Mouse (Mus musculus) MEL (cell line): ENCODE data around the gene Gja5. TPM values are rescaled to one million over a fixed set of nuclear protein-coding genes. Genes with fewer than 3 reads are reported as not detected.

ENCODE experiments used
- DNase-seq: peaks from one replicate; pipeline ENCODE4 v3.0.0; 2011; ENCODE audit warnings: low read depth, low spot score
- H3K27ac ChIP-seq: 2 replicates; pipeline ENCODE4 v1.5.1; 2012; ENCODE audit warnings: low read depth, mild to moderate bottlenecking, control low read depth, low read length, moderate library complexity; ENCODE audit not compliant: control insufficient read depth
- H3K27me3 ChIP-seq, 2 experiments: fragments of 150-350 bp in 1 of 2; sonication (generic) in 1 of 2; 2 replicates each; pipeline ENCODE4 v1.6.1; 2012; ENCODE audit warnings: low read length in 2 of 2, mild to moderate bottlenecking in 2 of 2, improper control_type of control experiment in 1 of 2, moderate library complexity in 1 of 2; ENCODE audit not compliant: insufficient read depth in 2 of 2, control insufficient read depth in 1 of 2
- H3K36me3 ChIP-seq, 2 experiments: 2 replicates each; pipeline ENCODE4 v1.6.1; 2012 to 2014; ENCODE audit warnings: low read length in 2 of 2, improper control_type of control experiment in 1 of 2, inconsistent platforms in 1 of 2, mild to moderate bottlenecking in 1 of 2; ENCODE audit not compliant: insufficient read depth in 2 of 2, control insufficient read depth in 1 of 2
- H3K4me1 ChIP-seq, 2 experiments: fragments of 150-350 bp in 1 of 2; sonication (generic) in 1 of 2; 2 replicates each; pipeline ENCODE4 v1.6.1; 2012; ENCODE audit warnings: low read length in 2 of 2, improper control_type of control experiment in 1 of 2, mild to moderate bottlenecking in 1 of 2; ENCODE audit not compliant: insufficient read depth in 2 of 2, control insufficient read depth in 1 of 2
- H3K4me3 ChIP-seq, 2 experiments: fragments of 150-350 bp in 1 of 2; sonication (generic) in 1 of 2; 2 replicates each; pipeline ENCODE4 v1.5.1; 2012; ENCODE audit warnings: low read depth in 2 of 2, low read length in 2 of 2, mild to moderate bottlenecking in 2 of 2, moderate library complexity in 2 of 2, control low read depth in 1 of 2, improper control_type of control experiment in 1 of 2; ENCODE audit not compliant: control insufficient read depth in 1 of 2, insufficient read depth in 1 of 2
- H3K79me2 ChIP-seq: 2 replicates; pipeline ENCODE4 v1.6.1; 2012; ENCODE audit warnings: mild to moderate bottlenecking, low read length, moderate library complexity; ENCODE audit not compliant: control insufficient read depth, poor library complexity, insufficient read depth
- H3K9ac ChIP-seq: 2 replicates; pipeline ENCODE4 v1.6.1; 2012; ENCODE audit warnings: low read depth, mild to moderate bottlenecking, control low read depth, low read length, moderate library complexity; ENCODE audit not compliant: control insufficient read depth, poor library complexity, severe bottlenecking
- H3K9me3 ChIP-seq: fragments of 150-350 bp; sonication (generic); replicated peaks from 2 replicates; pipeline ENCODE4 v1.6.1; 2012; ENCODE audit warnings: mild to moderate bottlenecking, low read length, improper control_type of control experiment, moderate library complexity; ENCODE audit not compliant: insufficient read depth
- BHLHE40 ChIP-seq: IDR thresholded peaks from 2 replicates; pipeline ENCODE4 v1.6.1; 2012; ENCODE audit warnings: low read depth, mild to moderate bottlenecking, inconsistent platforms, low read length, improper control_type of control experiment, borderline replicate concordance
- CTCF ChIP-seq, 3 experiments: IDR thresholded peaks in 2 of 3; conservative IDR thresholded peaks in 1 of 3; 2 replicates each; pipeline ENCODE4 v1.5.1; 2011 to 2012; ENCODE audit warnings: low read length in 3 of 3, low read depth in 2 of 3, mild to moderate bottlenecking in 2 of 3, improper control_type of control experiment in 1 of 3, inconsistent platforms in 1 of 3, mixed read lengths in 1 of 3, moderate library complexity in 1 of 3; ENCODE audit not compliant: control insufficient read depth in 1 of 3, insufficient read depth in 1 of 3, poor library complexity in 1 of 3, severe bottlenecking in 1 of 3
- ELF1 ChIP-seq: IDR thresholded peaks from 2 replicates; pipeline ENCODE4 v1.6.1; 2014; ENCODE audit warnings: low read depth, mild to moderate bottlenecking, inconsistent platforms, low read length, improper control_type of control experiment, moderate library complexity
- EP300 ChIP-seq, 2 experiments: IDR thresholded peaks; 2 replicates each; pipeline ENCODE4 v1.6.1; 2011; ENCODE audit warnings: improper control_type of control experiment in 2 of 2, low read length in 2 of 2, low read depth in 1 of 2, mild to moderate bottlenecking in 1 of 2
- GABPA ChIP-seq: IDR thresholded peaks from 2 replicates; pipeline ENCODE4 v1.6.1; 2012; ENCODE audit warnings: low read depth, mild to moderate bottlenecking, inconsistent platforms, low read length, improper control_type of control experiment, moderate library complexity
- GATA1 ChIP-seq: IDR thresholded peaks from 2 replicates; pipeline ENCODE4 v1.6.1; 2011; ENCODE audit warnings: low read depth, low read length, improper control_type of control experiment
- HCFC1 ChIP-seq: IDR thresholded peaks from 2 replicates; pipeline ENCODE4 v1.6.1; 2012; ENCODE audit warnings: low read depth, mild to moderate bottlenecking, inconsistent platforms, low read length, improper control_type of control experiment, moderate library complexity
- JUND ChIP-seq: IDR thresholded peaks from 2 replicates; pipeline ENCODE4 v1.6.1; 2011; ENCODE audit warnings: low read depth, mild to moderate bottlenecking, improper control_type of control experiment, low read length
- KAT2A ChIP-seq: conservative IDR thresholded peaks from 2 replicates; pipeline ENCODE4 v1.6.1; 2012; ENCODE audit warnings: low read depth, low read length, improper control_type of control experiment, inconsistent platforms
- MAFK ChIP-seq: IDR thresholded peaks from 2 replicates; pipeline ENCODE4 v1.6.1; 2011; ENCODE audit warnings: low read depth, mild to moderate bottlenecking, low read length, improper control_type of control experiment, borderline replicate concordance
- MAZ ChIP-seq: IDR thresholded peaks from 2 replicates; pipeline ENCODE4 v1.6.1; 2012; ENCODE audit warnings: low read depth, mild to moderate bottlenecking, inconsistent platforms, low read length, improper control_type of control experiment
- MXI1 ChIP-seq: IDR thresholded peaks from 2 replicates; pipeline ENCODE4 v1.6.1; 2011; ENCODE audit warnings: mild to moderate bottlenecking, low read depth, low read length, improper control_type of control experiment
- MYB ChIP-seq: IDR thresholded peaks from 2 replicates; pipeline ENCODE4 v1.6.1; 2011; ENCODE audit warnings: mild to moderate bottlenecking, low read depth, low read length, improper control_type of control experiment
- POLR2AphosphoS5 ChIP-seq: IDR thresholded peaks from 2 replicates; pipeline ENCODE4 v1.6.1; 2012; ENCODE audit warnings: low read depth, borderline replicate concordance, mild to moderate bottlenecking, inconsistent platforms, low read length, moderate library complexity, mixed read lengths
- RAD21 ChIP-seq: IDR thresholded peaks from 2 replicates; pipeline ENCODE4 v1.6.1; 2011; ENCODE audit warnings: mild to moderate bottlenecking, low read depth, low read length, improper control_type of control experiment
- RCOR1 ChIP-seq: IDR thresholded peaks from 2 replicates; pipeline ENCODE4 v1.6.1; 2012; ENCODE audit warnings: low read depth, mild to moderate bottlenecking, inconsistent platforms, low read length, improper control_type of control experiment
- SMC3 ChIP-seq: IDR thresholded peaks from 2 replicates; pipeline ENCODE4 v1.6.1; 2011; ENCODE audit warnings: low read depth, low read length, improper control_type of control experiment
- TAL1 ChIP-seq: IDR thresholded peaks from 2 replicates; pipeline ENCODE4 v1.6.1; 2012; ENCODE audit warnings: mild to moderate bottlenecking, inconsistent platforms, low read length, moderate library complexity, mixed read lengths
- USF2 ChIP-seq, 2 experiments: IDR thresholded peaks; 2 replicates each; pipeline ENCODE4 v1.6.1; 2011 to 2012; ENCODE audit warnings: improper control_type of control experiment in 2 of 2, low read length in 2 of 2, borderline replicate concordance in 1 of 2, inconsistent platforms in 1 of 2, low read depth in 1 of 2, mild to moderate bottlenecking in 1 of 2; ENCODE audit not compliant: insufficient read depth in 1 of 2
- ZC3H11A ChIP-seq: IDR thresholded peaks from 2 replicates; pipeline ENCODE4 v1.6.1; 2012; ENCODE audit warnings: low read depth, mild to moderate bottlenecking, inconsistent platforms, low read length, improper control_type of control experiment
- ZMIZ1 ChIP-seq: IDR thresholded peaks from 2 replicates; pipeline ENCODE4 v1.6.1; 2012; ENCODE audit warnings: low read depth, mild to moderate bottlenecking, inconsistent platforms, low read length, improper control_type of control experiment, moderate library complexity
- ZNF384 ChIP-seq: IDR thresholded peaks from 2 replicates; pipeline ENCODE4 v1.6.1; 2012; ENCODE audit warnings: low read depth, mild to moderate bottlenecking, inconsistent platforms, low read length, improper control_type of control experiment
- polyA plus RNA-seq, 2 experiments: library from polyadenylated mRNA; stranded (reverse) in 1 of 2; unstranded in 1 of 2; fragments of >175 nt in 1 of 2; fragments of >200 nt in 1 of 2; gene quantifications; 2 replicates each; pipeline versions ENCODE4 v1.2.1 to v1.2.4; 2012; ENCODE audit warnings: low replicate concordance in 2 of 2, low read depth in 1 of 2; ENCODE audit not compliant: insufficient read length in 2 of 2, insufficient read depth in 1 of 2, missing spikeins in 1 of 2
- total RNA-seq: library from RNA; depleted of rRNA; stranded (reverse); fragments of 300-350 nt; gene quantifications from 2 replicates; pipeline ENCODE4 v1.2.3, GENCODE M21; 2012

The Gja5 gene
- total and polyA plus RNA-seq, 3 experiments = 0.03 to 0.08 TPM; not detected in 1

GRCm38 (mm10) chr3:97117511-97117910 lies 213.0 kb downstream of the Gja5 start:
- no peaks in the 10 kb centered on the region for H3K9me3 ChIP-seq
- no peaks in the 10 kb centered on the region for H3K4me1 ChIP-seq
- no peak overlapping the region for H3K27ac ChIP-seq
- no peaks in the 10 kb centered on the region for H3K79me2 ChIP-seq
- peaks cover 0 to 7% of the 10 kb centered on the region in 2 experiments for H3K27me3 ChIP-seq
- TF ChIP-seq MXI1 (no peak), RCOR1 (no peak), ZMIZ1 (no peak), MYB (no peak), TAL1 (no peak), MAZ (no peak), GATA1 (no peak)
- H3K4me3 ChIP-seq = no peak overlapping the region
- H3K9ac ChIP-seq = no peak overlapping the region
- no peaks in the 10 kb centered on the region for H3K36me3 ChIP-seq
- DNase-seq = no peak

DNA sequence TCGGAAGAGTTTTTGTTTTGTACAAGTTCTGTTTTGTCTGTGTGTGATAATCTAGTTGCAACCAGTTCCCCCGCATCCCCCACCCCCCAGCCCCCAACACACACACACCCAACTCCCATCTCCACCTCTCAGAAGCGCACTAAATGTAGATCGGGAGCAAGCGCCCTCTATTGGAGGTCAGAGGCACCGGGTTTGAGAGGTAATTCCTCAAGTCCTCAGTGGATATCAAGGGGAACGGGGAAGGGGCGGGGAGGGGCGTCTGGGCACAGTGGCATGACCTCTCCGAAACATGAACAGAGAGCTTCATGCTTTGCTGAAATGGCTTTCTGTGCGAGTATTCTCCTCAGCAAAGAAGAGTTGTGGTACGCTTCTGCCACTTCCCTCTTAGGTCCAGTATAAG lies 213.8 kb downstream of the Gja5 start:
- no peaks in the 10 kb centered on the region for H3K79me2 ChIP-seq
- H3K4me1 ChIP-seq = no peaks in the 10 kb centered on the region
- H3K9ac ChIP-seq = no peak overlapping the region
- DNase-seq = no peak
- no peak overlapping the region for H3K27ac ChIP-seq
- no peaks in the 10 kb centered on the region for H3K9me3 ChIP-seq
- peaks cover 0 to 5% of the 10 kb centered on the region in 2 experiments for H3K27me3 ChIP-seq
- no peaks in the 10 kb centered on the region for H3K36me3 ChIP-seq
- TF ChIP-seq CTCF (IDR thresholded peaks at IDR 0.05 in 2 of 3, conservative IDR thresholded peaks at IDR 0.05 in 1 of 3; ENCODE audit: control insufficient read depth in 1 of 3, insufficient read depth in 1 of 3, low read depth in 2 of 3, low read length in 3 of 3, poor library complexity in 1 of 3, severe bottlenecking in 1 of 3) (peak in 2 of 3 experiments; percentile 19 to 37; a peak in 4 of 6 replicates), EP300 (IDR thresholded peaks at IDR 0.05; ENCODE audit: low read depth in 1 of 2, low read length in 2 of 2) (no peak)
- H3K4me3 ChIP-seq = no peak overlapping the region

GRCm38 (mm10) chr3:97124193-97124592 lies 219.7 kb downstream of the Gja5 start:
- Histone ChIP-seq H3K27me3 (peaks cover 6 to 7% of the 10 kb centered on the region in 2 experiments; a peak in 3 of 4 replicates), H3K4me3 (no peak overlapping the region), H3K9ac (no peak overlapping the region), H3K36me3 (no peaks in the 10 kb centered on the region), H3K27ac (no peak overlapping the region), H3K79me2 (no peaks in the 10 kb centered on the region), H3K9me3 (no peaks in the 10 kb centered on the region), H3K4me1 (no peaks in the 10 kb centered on the region)
- TF ChIP-seq ZNF384 = no peak
- TF ChIP-seq RAD21 = no peak
- TF ChIP-seq USF2 (IDR thresholded peaks at IDR 0.05; ENCODE audit: borderline replicate concordance in 1 of 2, insufficient read depth in 1 of 2, low read depth in 1 of 2, low read length in 2 of 2) = no peak
- no peak for TF ChIP-seq MXI1
- TF ChIP-seq ELF1 = no peak
- no peak for TF ChIP-seq RCOR1
- no peak for TF ChIP-seq MYB
- no peak for TF ChIP-seq JUND
- TF ChIP-seq KAT2A = no peak
- no peak for TF ChIP-seq SMC3
- TF ChIP-seq MAZ = no peak
- TF ChIP-seq ZC3H11A = no peak
- no peak for TF ChIP-seq HCFC1
- no peak for TF ChIP-seq GABPA
- TF ChIP-seq EP300 (IDR thresholded peaks at IDR 0.05; ENCODE audit: low read depth in 1 of 2, low read length in 2 of 2) = no peak
- no peak for TF ChIP-seq MAFK
- TF ChIP-seq BHLHE40 = no peak
- no peak for TF ChIP-seq POLR2AphosphoS5
- no peak for DNase-seq
